Mouse (Mus musculus) brain, embryonic 14.5 days (tissue): ENCODE data around the gene Nbeal2. TPM values are rescaled to one million over a fixed set of nuclear protein-coding genes. Genes with fewer than 3 reads are reported as not detected.
A peak's percentile ranks its signal among the peaks of the same experiment; 100 is the strongest.
"Not testable (repeated sequence)": the region's sequence is repeated elsewhere in the genome, so short reads cannot be mapped to it uniquely, and the experiment has no call there.

ENCODE experiments used
- DNase-seq: peaks from one replicate; pipeline ENCODE4 v3.0.0-alpha.2; 2011; ENCODE audit warnings: low read depth
- CTCF ChIP-seq: fragments of 200-500 bp; IDR thresholded peaks from 2 replicates; pipeline ENCODE4 v1.5.1; 2012; ENCODE audit warnings: inconsistent platforms, mild to moderate bottlenecking, moderate library complexity, borderline replicate concordance; ENCODE audit not compliant: insufficient read depth, insufficient read length; ENCODE audit errors: extremely low read depth
- POLR2A ChIP-seq: fragments of 200-500 bp; IDR thresholded peaks from 2 replicates; pipeline ENCODE4 v1.6.1; 2012; ENCODE audit warnings: mild to moderate bottlenecking, inconsistent platforms, borderline replicate concordance; ENCODE audit not compliant: poor library complexity, insufficient read depth, insufficient read length, severe bottlenecking; ENCODE audit errors: extremely low read depth
- polyA plus RNA-seq: library from polyadenylated mRNA; depleted of rRNA; stranded (reverse); fragments of >200 nt; gene quantifications from 2 replicates; pipeline ENCODE4 v1.2.3, GENCODE M21; 2012

Nbeal2 gene
- polyA plus RNA-seq, 1 experiment: 15.5 TPM

- DNase-seq: no peak
- TF ChIP-seq CTCF: no peak
- no peak for TF ChIP-seq POLR2A
These were observed 31.6 kb upstream of the Nbeal2 start for GRCm38 (mm10) chr9:110685591-110685990.

GRCm38 (mm10) chr9:110685187-110685586 lies 31.2 kb upstream of the Nbeal2 start:
- DNase-seq: no peak
- TF ChIP-seq POLR2A: no peak
- TF ChIP-seq CTCF: no peak

GRCm38 (mm10) chr9:110684100-110684831 lies 30.3 kb upstream of the Nbeal2 start:
- no peak for TF ChIP-seq CTCF
- TF ChIP-seq POLR2A: no peak
- peak; percentile 90 for DNase-seq

GRCm38 (mm10) chr9:110683574-110684099 lies 29.7 kb upstream of the Nbeal2 start:
- TF ChIP-seq CTCF (no peak), POLR2A (no peak)
- DNase-seq: no peak

- DNase-seq: not testable (repeated sequence)
These were observed 28.7 kb upstream of the Nbeal2 start for GRCm38 (mm10) chr9:110682697-110683096.

GRCm38 (mm10) chr9:110682255-110682654 lies 28.3 kb upstream of the Nbeal2 start:
- DNase-seq: peak; percentile 44
- TF ChIP-seq CTCF: no peak
- no peak for TF ChIP-seq POLR2A

GRCm38 (mm10) chr9:110681817-110682216 lies 27.9 kb upstream of the Nbeal2 start:
- DNase-seq: peak; percentile 90
- TF ChIP-seq CTCF (no peak), POLR2A (no peak)

- DNase-seq: peak; percentile 29
- TF ChIP-seq POLR2A (no peak), CTCF (no peak)
These were observed 27.0 kb upstream of the Nbeal2 start for GRCm38 (mm10) chr9:110680736-110681507.

- no peak for DNase-seq
- no peak for TF ChIP-seq CTCF
- no peak for TF ChIP-seq POLR2A
These were observed 24.9 kb upstream of the Nbeal2 start for GRCm38 (mm10) chr9:110678886-110679285.

GRCm38 (mm10) chr9:110676492-110676911 lies 22.5 kb upstream of the Nbeal2 start:
- TF ChIP-seq CTCF: no peak
- no peak for TF ChIP-seq POLR2A
- no peak for DNase-seq

- DNase-seq: no peak
- TF ChIP-seq CTCF: no peak
- no peak for TF ChIP-seq POLR2A
These were observed 19.3 kb upstream of the Nbeal2 start for GRCm38 (mm10) chr9:110673107-110673752.

- TF ChIP-seq POLR2A (no peak), CTCF (peak; percentile 70)
- DNase-seq: no peak
These were observed 18.6 kb upstream of the Nbeal2 start for GRCm38 (mm10) chr9:110672462-110673106.
